Mouse (Mus musculus) heart, adult 18-20 months (tissue): Measurements from ENCODE around the gene Sh3pxd2a. TPM values are rescaled to one million over a fixed set of nuclear protein-coding genes. Genes with fewer than 3 reads are reported as not detected.

Experiments used
- DNase-seq, 2 experiments: peaks; one replicate each; pipeline ENCODE4 v3.0.0; 2021 to 2022; ENCODE audit warnings: mixed read lengths in 1 of 2
- total RNA-seq, 2 experiments: library from RNA; stranded (reverse); gene quantifications; 2 replicates each; pipeline ENCODE4 v1.2.3; 2021

Sh3pxd2a gene
- total RNA-seq, 2 experiments from 2014 or later, result 45.5 to 48.7 TPM

GRCm38 (mm10) chr19:47338396-47339164, 125.6 kb downstream of the Sh3pxd2a start:
- DNase-seq, result no peak

GRCm38 (mm10) chr19:47337743-47338142, 126.5 kb downstream of the Sh3pxd2a start:
- DNase-seq, result peak; percentile 91 to 95

- DNase-seq, result no peak
Observed at GRCm38 (mm10) chr19:47337191-47337590, 127.0 kb downstream of the Sh3pxd2a start.

GRCm38 (mm10) chr19:47335262-47335661, 128.9 kb downstream of the Sh3pxd2a start:
- DNase-seq, result no peak

- no peak for DNase-seq
Observed at GRCm38 (mm10) chr19:47334713-47335112, 129.5 kb downstream of the Sh3pxd2a start.

- peak; percentile 75 to 84 for DNase-seq
Observed at GRCm38 (mm10) chr19:47330743-47331227, 133.4 kb downstream of the Sh3pxd2a start.

GRCm38 (mm10) chr19:47329102-47329501, 135.1 kb downstream of the Sh3pxd2a start:
- DNase-seq, result no peak

- peak; percentile 51 to 69 for DNase-seq
Observed at GRCm38 (mm10) chr19:47327896-47328882, 136.0 kb downstream of the Sh3pxd2a start.

- DNase-seq, result peak in 1 of 2 experiments; percentile 85
Observed at GRCm38 (mm10) chr19:47325881-47326280, 138.3 kb downstream of the Sh3pxd2a start.

- DNase-seq, result no peak
Observed at GRCm38 (mm10) chr19:47323096-47323849, 140.9 kb downstream of the Sh3pxd2a start.

- DNase-seq, result peak; percentile 84 to 85
Observed at GRCm38 (mm10) chr19:47320331-47320668, 143.9 kb downstream of the Sh3pxd2a start.

- DNase-seq, result peak; percentile 50 to 58
Observed at GRCm38 (mm10) chr19:47319521-47320330, 144.5 kb downstream of the Sh3pxd2a start.

GRCm38 (mm10) chr19:47319061-47319460, 145.1 kb downstream of the Sh3pxd2a start:
- DNase-seq, result no peak

- DNase-seq, result peak; percentile 60 to 64
Observed at GRCm38 (mm10) chr19:47317063-47317938, 146.9 kb downstream of the Sh3pxd2a start.

GRCm38 (mm10) chr19:47316288-47317062, 147.7 kb downstream of the Sh3pxd2a start:
- peak; percentile 63 to 64 for DNase-seq

GRCm38 (mm10) chr19:47315917-47316265, 148.3 kb downstream of the Sh3pxd2a start:
- DNase-seq, result no peak

- DNase-seq, result peak in 1 of 2 experiments; percentile 54
Observed at GRCm38 (mm10) chr19:47315091-47315916, 148.9 kb downstream of the Sh3pxd2a start.
